Mouse (Mus musculus) layer of hippocampus, postnatal 36 days (tissue): Measurements from ENCODE around the gene Dpf1. TPM values are rescaled to one million over a fixed set of nuclear protein-coding genes. Genes with fewer than 3 reads are reported as not detected.

Source experiments
- DNase-seq, 2 experiments: peaks; one replicate each; pipeline ENCODE4 v3.0.0; 2022
- total RNA-seq, 2 experiments: library from RNA; stranded (reverse); gene quantifications; 2 replicates each; pipeline ENCODE4 v1.2.3; 2021

The Dpf1 gene
- total RNA-seq, 2 experiments from 2014 or later, result 108 to 109 TPM

DNA sequence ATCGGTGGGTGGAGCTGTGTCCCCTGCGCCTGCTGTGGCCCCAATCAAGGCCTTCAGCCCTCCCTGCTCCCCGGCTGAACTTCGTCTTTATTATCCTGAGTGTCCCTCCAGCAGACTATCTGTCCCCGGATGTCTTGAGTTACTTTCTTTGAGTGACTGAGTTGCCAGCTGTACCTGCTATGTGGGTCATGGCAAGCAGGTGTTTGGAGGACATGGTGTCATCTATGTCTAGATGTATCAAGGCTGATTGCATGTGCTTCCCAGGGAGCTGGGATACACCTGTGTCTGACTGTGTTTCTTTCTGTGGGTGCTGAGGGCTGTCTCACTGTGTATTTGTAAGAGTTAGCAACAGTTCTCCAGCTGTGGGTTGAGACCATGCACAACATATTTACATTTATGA lies 6.0 kb downstream of the Dpf1 start:
- DNase-seq, result no peak

DNA sequence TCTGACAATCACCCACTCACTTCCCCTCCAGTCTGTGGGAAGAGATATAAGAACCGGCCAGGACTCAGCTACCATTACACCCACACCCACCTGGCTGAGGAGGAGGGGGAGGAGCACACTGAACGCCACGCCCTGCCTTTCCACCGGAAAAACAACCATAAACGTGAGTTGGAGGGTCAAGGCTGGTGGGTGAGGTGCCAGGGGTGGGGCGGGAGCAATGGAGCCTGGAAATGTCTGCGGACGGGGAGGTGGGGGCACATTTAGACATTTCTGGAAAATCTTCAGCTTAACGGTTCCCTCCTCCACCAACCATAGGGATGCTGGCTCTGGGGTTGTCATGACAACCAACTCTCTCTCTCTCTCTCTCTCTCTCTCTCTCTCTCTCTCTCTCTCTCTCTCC lies 9.3 kb downstream of the Dpf1 start:
- DNase-seq, result no peak

DNA sequence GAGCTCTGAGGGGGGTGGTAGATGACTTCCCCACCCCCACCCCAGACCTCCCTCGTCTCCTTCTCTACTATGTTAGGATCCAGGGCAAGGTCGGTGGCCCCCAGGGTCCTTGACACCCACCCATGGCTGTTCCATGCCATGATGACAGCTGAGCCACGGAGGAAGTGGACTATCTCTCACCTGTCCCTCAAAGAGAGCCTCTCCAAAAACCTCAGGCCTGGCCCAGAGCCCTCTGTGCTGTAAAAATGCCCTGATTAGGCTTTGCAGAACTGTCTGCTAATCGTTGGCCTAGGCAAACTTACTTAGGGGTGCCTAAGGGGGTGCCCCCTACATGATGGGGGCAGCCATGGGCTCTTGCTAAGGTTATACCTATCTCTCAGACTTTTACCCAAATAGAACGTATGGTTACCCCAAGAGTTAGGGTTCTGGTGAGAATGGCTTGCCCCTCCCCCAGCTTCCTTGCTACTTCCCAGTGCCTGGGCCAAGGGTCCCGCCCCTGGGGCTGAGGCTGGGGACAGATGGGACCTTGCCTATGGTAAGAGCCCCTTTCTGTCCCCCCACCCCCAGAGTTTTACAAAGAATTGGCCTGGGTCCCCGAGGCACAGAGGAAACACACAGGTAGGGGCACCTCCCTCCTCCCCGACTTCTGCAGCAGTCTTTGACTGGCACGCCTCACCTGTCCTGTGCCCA lies 10.0 kb downstream of the Dpf1 start:
- DNase-seq, result no peak

DNA sequence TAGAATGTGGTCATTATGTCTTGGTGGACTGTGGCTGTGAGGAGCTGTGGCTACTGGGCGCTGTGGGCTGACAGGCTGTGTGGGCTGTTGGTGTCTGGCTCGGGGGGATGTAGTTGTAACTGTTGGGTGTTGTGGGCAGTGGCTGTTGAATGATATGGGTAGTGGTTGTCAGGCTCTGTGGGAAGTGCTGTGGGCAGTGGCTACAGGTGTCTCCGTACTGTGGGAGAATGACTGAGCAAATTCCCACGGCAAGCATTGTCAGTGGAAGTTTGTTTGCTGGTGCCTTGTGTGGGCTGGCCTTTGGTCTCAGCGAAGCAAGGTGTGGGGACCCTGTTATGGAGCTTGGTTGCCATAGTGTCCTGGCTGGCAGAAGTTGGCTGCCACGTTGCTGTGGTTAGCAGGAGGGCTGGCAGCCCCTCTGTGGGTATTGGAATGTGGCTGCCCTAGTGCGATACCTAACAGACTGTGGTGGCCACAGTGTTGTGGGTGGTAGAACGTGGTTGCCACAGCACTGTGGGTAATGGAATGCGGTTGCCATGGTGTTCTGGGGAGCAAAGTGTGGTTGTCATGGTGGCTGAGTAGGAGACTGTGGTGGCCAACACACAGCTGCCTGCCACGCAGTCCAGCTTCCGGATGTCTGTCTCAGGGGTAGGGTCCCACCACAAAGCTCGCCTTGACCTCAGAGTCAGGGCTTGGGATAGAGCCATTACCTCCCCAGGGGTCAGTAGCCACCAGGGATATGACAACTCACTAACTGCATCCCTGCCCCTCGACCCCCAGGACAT lies 11.3 kb downstream of the Dpf1 start:
- DNase-seq, result peak; percentile 72 to 75

DNA sequence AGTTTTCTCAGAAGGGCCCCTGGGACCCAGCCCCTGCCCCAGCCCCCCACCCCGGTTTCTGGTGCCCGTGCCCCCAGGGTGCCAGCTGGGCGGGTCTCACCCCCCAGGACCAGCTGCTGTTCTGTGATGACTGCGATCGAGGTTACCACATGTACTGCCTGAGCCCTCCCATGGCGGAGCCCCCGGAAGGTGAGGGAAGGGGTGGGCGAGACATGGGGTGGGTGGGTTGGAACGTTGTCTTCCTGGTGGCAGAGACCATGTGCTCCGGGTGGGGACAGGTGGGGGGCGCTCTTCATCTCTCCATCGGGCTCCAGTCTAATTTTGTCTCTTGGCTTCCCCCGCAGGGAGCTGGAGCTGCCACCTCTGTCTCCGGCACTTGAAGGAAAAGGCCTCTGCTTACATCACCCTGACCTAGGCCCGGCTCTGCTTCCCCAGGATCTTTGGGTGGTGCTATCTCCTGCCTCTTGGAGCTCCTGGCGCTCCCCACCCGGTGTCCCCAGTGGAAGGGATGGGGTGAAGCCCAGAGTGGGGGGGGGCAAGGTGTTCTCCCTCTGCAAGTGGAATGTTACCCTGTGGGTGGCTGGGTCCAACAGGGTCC lies 12.5 kb downstream of the Dpf1 start:
- DNase-seq, result no peak

DNA sequence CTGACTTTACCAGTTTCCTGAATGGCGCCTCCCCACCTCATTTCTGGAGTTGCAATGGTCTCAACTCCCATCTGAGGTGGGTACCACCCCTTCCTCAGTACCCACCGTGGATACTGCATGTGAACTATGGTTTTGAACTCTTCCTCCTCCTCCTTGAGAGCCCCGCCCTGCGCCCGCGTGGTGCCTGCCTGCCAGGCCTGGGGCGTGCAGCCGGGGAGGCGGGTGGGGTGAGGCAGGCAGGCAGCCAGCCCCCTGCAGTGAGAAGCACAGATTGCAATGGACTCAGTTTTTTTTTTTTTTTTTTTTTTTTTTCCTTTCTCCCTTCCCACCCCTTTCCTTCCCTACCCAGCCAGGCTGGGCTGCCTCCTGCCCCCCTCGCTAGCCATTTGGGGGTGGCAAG lies 13.2 kb downstream of the Dpf1 start:
- DNase-seq, result peak; percentile 72 to 73

DNA sequence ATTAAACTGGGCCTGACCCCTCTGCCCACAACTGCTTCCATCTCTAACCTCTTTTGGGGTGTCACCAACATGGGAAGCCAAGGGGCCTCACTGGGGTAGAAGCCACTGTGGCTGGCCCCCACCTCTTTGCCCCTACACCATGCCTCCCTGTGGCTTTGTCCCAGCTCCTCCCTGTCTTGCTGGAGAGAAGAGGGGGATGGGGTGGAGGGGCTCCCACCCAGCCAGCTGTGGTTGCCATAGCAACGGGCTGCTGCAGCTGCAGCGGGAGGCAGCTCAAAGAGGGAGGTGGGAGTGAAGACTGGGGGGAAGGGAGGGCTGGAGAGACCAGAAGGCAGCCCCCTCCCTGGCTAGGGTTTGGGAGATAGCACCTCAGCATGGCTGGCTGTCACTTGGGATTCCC lies 13.8 kb downstream of the Dpf1 start:
- no peak for DNase-seq

DNA sequence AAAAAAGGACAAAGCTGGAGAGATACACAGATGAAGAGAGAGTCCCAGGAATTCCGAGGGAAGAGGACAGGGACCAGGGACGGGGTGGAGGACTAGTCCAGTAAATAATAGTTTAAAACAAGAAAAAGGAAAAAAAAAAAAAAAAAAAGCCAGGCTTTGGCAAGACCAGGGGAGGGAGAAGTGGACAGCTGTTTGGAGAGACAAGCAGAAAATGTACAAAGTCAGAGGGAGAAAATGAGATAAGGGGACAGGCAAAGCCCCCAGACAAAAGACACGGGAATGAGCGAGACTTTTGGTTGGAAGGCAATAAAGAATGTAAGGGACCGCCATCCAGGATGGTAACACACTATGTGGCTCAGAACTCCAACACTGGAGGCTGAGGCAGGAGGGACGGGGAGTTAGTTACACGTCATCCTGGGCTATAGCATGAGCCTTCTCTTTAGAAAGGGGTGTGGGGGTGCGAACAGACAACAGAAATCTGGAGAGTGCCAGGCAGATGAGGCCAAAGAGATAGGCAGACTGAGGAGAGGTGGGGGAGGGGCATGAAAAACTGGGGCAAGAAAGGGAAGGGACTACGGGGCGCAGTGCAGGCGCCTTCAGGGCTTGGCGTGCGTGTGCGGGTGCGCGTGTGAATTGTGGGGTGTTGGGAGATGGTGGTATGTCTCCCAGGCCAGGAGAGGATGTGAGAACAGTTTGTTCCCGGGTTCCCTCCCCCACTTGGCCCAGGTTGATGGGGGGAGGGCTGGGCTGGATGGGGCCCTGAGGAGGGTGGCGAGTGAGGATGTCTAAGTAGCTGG lies 14.6 kb downstream of the Dpf1 start:
- peak; percentile 44 to 53 for DNase-seq

DNA sequence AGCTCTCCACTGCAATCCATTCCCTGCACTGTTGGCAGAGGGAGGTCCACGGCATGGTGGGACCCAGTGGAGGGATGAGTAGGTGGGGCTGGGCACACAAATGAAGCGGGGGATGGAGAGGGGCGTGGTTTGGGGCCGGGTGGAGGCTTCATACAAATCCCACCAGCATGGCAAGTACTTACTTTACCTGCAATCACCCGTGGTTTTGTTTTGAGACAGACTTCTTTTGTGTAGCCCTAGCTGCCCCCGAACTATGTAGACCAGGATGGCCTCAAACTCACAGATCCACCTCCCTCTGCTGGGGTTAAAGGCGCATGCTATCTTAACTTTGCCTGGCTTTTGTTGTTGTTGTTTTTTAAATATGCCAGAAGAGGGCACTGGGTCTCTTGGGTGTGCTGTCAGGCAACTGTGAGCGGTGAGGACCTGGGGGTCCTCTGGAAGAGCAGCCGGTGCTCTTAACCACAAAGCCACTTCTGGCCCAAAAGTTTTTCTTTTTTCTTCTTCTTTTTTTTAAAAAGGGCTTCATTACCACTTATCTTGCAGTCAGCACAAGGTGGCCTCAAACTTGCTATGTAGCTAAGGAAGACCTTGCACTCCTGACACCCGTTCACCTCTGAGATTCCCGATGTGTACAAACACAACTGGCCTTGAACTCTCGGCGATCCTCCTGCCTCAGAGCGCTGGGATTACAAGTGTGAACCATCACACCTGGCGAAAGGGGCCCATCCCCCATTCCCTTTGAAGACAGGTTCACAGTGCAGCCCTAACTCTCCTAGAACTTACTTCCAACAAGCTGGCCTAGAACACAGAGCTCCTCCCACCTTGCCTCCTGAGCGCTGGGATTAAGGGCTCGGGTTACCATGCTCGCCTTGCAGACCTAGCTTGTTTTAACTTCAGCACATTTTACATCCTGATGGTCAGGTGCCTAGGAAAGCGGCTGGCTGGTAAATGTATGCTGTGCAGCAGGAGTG lies 15.9 kb downstream of the Dpf1 start:
- no peak for DNase-seq

DNA sequence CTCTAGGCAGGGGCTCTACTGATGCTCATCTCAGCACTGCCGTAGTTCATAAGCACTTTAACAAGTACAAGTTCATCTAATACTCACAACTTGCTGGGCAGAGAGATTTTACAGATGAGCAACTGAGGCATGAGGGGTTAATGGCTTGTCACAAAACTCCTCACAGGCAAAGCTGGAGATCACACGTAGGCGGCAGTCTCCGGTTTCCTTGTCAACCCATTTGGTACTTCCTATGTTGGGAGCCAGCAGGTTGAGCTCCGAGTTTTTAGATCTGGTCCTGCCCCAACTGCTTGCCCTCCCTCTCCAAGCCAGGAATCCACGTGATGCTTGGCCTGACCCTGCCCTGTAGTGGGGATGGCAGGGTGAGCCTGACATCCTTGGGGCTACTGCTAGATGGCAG lies 23.3 kb downstream of the Dpf1 start:
- no peak for DNase-seq

DNA sequence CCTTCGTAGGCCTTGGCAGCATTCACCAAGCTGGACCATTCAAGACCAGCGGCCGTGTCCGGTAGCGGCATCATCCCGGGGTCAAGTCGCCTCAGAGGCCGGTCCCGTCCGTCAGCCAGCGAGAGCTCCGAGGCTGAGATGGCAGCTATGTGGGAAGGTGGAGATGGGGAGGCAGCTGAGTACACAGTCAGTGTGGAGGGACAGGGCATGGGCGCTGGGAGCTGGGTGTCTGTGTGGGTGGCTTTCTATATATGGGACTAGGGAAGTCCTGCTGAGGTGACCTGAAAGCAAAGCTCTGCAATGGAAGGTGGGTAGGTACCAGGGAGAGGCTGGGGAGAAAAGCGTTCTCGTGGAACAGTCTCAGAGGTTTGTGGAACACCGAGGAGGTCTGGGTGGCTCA lies 25.2 kb downstream of the Dpf1 start:
- no peak for DNase-seq

DNA sequence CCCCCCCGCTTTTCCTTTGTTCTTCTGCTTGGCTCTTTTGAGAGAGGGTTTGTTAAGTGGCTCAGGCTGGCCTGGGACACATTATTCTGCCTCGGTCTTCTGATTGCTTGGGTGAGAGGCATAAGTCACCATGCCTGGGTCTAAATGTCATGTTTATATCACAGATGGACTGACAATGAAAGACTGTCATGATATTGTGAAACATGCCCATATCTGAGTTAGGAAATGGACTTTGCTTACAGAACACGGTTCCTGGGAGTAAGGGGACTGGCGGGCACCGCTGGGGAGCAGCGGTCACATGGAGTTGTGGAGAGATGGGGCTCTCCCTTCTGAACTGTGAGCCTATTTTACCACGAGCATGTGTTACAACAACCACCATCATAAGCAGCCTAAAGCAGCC lies 30.4 kb downstream of the Dpf1 start:
- no peak for DNase-seq

DNA sequence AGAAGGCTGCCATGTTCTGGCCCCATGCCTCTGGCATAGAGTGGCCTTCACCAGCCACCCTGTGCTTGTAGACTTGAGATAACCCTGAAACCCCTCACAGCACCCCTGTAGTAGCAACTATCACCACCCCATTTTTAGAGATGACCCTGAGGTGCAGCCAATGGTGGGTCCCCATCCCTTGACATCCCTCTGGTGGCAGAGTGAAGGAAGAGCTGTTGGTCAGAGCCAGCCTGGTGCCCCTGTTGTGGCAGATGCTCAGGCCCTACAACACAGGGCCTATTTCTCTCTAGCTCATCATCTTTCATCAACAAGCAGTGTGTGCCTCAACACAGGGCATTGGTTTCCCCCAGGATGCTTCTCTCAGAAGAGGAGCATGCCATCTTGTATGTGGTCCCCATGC lies 31.5 kb downstream of the Dpf1 start:
- DNase-seq, result no peak

DNA sequence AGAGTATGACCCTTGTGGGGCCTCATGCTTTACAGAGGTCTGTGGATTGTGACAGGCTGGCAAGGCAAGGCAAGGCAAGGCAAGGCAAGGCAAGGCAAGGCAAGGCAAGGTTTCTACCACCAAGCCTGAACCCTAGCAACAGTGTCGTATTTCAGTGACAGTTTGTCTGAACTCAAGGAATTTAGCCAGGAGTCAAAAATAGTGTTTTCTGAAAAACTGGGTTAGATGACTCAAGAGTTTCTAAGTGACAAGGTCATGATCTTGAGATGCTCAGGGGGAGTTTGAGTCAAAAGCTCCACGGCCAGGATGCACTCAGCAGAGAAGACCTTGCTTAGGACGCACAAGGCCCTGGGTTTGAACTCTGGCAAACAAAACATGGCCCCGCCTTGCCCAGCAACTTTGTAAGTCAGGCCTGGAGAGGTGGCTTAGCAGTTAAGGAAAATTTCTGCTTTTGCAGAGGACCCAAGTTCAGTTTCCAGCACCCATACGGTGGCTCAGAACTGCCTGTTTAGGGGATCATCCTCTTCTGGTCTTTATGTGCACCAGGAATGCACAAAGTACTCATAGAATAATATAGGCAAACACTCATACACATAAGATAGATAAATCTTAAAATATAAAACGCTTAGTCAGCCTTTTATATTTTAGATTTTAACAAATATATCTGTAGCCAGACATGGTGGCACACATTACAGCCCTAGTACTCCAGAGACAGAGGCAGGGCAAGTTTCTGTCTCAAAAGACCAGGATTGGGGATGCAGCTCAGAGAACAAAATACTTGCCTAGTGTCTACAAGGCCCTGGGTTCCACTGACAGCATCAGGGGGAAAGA lies 32.3 kb downstream of the Dpf1 start:
- no peak for DNase-seq

DNA sequence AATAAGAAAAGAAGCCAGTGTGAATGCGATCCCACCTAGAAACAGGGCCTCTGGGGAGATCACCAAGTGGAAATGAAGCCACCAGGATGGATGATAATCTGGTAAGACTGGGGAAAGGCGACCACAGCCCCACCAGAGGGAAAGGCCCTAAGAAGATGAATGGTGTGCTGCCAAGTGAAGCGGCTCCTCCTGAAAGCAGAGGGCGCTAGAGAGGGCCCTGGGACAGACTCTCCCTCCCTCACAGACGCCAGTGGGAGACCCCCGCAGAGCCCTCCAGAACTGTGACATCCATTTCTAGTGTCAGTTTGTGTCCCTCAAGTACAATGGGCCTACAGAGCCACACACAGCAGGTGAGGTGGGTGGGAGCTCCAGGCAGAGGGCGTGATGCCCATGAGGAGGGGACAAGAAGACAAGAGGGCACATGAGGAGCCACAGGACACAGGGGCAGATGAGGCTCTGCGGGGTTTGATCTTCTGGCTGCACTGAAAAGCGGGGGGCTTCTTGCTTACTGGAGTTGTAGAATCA lies 33.1 kb downstream of the Dpf1 start:
- DNase-seq, result no peak

DNA sequence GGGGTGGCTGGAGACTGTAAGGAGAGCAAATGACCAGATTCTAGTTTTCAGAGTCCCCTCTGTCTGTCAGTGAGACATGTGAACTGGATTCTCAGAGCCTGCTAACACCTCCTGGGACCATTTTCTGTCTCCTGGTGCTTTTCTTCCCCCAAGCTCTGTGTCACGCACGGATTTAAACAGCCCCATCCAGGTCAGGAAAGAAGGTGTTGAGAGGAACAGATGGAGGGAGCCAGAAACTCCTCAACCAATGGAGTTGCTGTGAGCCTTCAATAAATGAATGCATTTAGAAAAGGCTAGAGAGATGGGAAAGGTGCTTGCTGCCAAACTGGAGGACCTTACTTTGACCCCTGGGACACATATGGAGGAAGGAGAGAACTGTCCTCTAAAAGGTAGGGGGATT lies 34.0 kb downstream of the Dpf1 start:
- DNase-seq, result no peak

DNA sequence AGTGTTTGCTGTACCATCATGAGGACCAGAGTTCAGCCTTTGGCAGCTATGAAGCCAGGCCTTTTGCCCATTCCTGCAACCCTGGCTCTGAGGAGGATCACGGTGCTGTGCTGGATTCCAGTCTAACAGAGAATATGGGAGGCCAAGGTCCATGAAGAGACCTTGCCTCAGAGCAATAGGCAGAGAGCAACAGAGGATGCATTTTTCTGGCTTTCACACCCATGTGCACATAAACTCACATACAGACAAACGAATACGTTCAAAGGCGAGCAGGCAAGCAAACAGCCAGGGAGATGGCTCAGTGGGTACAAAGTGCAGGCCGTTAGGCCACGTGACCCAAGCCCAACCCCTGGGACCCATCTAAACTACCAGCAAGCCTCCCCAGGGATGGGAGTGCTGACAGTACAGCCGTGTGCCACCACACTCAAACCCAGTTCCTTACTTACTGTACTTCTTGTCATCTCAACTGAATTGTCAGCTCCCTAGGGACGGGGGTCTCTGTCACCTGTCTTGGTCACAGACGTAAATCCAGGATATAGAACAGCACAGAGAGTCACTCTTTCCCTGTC lies 34.7 kb downstream of the Dpf1 start:
- no peak for DNase-seq

DNA sequence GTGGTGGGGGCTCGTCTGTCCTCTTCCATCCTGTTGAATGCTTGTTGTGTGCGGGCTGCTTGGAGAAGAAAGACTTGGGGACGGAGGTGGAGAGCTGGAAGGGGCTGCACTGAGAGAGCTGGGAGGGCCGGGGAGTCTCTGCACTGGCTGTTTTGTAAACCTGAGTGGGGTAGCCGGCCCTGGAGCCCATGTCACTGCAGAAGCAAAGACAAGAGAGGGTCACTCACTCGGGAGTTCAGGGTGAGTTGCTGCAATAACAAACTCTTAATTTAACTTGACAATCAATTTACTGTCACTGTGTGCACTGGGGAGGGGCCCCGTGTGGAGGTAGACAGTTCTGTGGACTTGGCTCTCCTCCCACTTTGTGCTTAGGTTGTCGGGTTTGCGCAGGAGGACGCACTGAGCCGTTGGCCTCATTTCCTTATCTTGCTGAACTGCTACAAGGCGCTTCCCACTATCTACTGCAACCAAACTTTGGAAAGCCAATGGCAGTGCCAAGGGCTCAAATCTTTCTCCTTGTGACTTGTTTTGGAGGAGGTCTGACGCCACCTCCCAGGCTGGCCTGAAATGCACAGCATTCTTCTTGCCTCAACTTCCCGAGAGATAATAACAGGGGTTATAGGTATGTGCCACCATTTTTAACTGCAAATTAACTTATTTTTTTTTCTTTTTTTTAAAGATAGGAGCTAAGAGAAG lies 35.4 kb downstream of the Dpf1 start:
- no peak for DNase-seq

DNA sequence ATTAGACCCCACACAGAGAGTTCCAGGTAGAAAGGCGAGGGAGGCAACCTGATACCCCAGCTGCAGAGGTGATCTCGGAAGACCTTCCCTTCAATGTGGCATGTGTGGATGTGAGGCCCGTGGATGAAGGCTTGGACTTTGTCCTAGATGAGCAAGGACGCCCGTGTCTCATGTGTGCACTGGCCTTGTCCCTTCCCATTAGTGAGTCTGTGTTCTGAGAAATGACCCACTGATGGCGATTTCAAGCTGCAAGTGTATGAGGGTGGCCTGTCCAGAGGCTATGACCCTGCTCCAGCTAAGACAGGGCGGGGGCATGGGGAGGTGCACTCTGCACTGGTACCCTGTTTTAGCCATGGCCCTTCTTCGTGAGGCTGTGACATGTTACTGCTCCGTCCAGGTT lies 36.5 kb downstream of the Dpf1 start:
- no peak for DNase-seq

DNA sequence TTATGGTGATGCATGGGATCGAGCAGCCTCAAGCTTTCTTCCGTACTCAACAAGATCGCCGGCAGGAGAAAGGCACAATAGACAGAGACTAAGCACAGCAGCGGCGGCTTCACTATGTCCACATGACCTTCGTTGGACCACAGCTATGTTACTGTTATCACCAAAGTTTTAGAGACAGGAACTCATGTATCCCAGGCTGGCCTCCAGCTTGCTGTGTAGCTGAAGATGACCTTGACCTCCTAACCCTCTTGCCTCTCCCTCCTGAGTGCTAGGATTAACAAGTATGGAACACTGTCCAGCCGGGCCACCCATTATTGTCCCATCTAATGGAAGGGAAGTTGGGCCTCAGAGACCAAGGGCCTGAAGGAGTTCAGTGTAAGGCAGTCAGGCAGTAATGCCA lies 37.1 kb downstream of the Dpf1 start:
- no peak for DNase-seq
